In the genomic region with DNA sequence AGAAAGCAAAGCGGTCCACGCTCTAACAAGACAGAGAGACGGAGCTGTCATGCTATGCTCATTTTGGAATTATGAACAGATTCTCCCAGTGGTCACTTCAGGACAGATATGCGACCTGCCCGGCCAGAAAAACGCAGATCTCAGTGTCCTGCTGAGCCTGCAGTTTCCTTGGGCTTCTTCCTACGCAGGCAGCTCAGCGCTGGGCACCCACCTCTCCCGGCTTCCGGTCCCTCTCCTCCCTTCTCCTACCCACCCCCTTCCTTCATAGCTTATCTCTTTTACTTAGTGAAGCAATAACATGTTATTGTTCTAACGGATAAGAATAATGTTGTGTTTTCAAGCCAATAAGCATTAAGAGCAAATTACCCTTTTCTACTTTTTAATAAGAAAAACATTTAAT, we compare ENCODE assay signal across 20 mouse cellular contexts. TPM values are rescaled to one million over a fixed set of nuclear protein-coding genes. Genes with fewer than 3 reads are reported as not detected.
"Had no signal": no experiment of that assay in that cellular context is flagged by ENCODE, and none has a peak within 500 bp of the region (broad histone marks: within the 10 kb centered on the region; RNA-seq: fewer than 3 reads in every experiment).

No protein-coding gene starts in this region.

- H3K9me3 ChIP-seq: lung, embryonic 15.5 days; megakaryocyte, embryonic 14.5 days; midbrain, embryonic 13.5 days; midbrain, embryonic 15.5 days; neural tube, embryonic 12.5 days; stomach, embryonic 15.5 days had no signal

- ATAC-seq: lung, postnatal 0 days; midbrain, embryonic 13.5 days; midbrain, embryonic 15.5 days had no signal

- H3K36me3 ChIP-seq: lung, embryonic 15.5 days; midbrain, embryonic 13.5 days; midbrain, embryonic 15.5 days; neural tube, embryonic 12.5 days; stomach, embryonic 15.5 days had no signal

- H3K27ac ChIP-seq: lung, embryonic 15.5 days; macrophage; midbrain, embryonic 13.5 days; midbrain, embryonic 15.5 days; neural tube, embryonic 12.5 days; stomach, embryonic 15.5 days; stomach, postnatal 0 days had no signal

- DNase-seq: lung, adult 2 months; lung, postnatal 14 days; lung, postnatal 36 days; right cerebral cortex, postnatal 14 days; thymus, adult 2 months; thymus, postnatal 25 days; thymus, postnatal 4 days had no signal

- H3K4me2 ChIP-seq: lung, embryonic 15.5 days; midbrain, embryonic 11.5 days; midbrain, embryonic 13.5 days; midbrain, embryonic 15.5 days; neural tube, embryonic 12.5 days; stomach, embryonic 15.5 days had no signal

- H3K4me1 ChIP-seq: lung, embryonic 15.5 days; megakaryocyte, embryonic 14.5 days; midbrain, embryonic 13.5 days; midbrain, embryonic 15.5 days; neural tube, embryonic 12.5 days; stomach, embryonic 15.5 days had no signal

- H3K4me3 ChIP-seq: lung, embryonic 15.5 days; megakaryocyte, embryonic 14.5 days; midbrain, embryonic 13.5 days; midbrain, embryonic 15.5 days; neural tube, embryonic 12.5 days; stomach, embryonic 15.5 days had no signal

- H3K27me3 ChIP-seq: lung, embryonic 15.5 days; megakaryocyte, embryonic 14.5 days; midbrain, embryonic 13.5 days; midbrain, embryonic 15.5 days; neural tube, embryonic 12.5 days; stomach, embryonic 15.5 days had no signal

- H3K9ac ChIP-seq: lung, embryonic 15.5 days; midbrain, embryonic 13.5 days; midbrain, embryonic 15.5 days; neural tube, embryonic 12.5 days; stomach, embryonic 15.5 days had no signal

RNA-seq across cellular contexts. Expression of a gene that starts 2.0 kb away (rescaled TPM):
- total RNA-seq: megakaryocyte progenitor cell, adult 5-6 weeks; monocyte, adult 5-6 weeks; neutrophil, adult 5-6 weeks had no signal
- polyA plus RNA-seq: midbrain, embryonic 15.5 days had no signal
